Mouse (Mus musculus): Measurements from ENCODE around the gene 2610318N02Rik. TPM values are rescaled to one million over a fixed set of nuclear protein-coding genes. Genes with fewer than 3 reads are reported as not detected.
A peak's percentile ranks its signal among the peaks of the same experiment; 100 is the strongest.

Gene 2610318N02Rik
- polyA plus RNA-seq, 1 experiment from 2014 or later: 28.1 TPM

DNA sequence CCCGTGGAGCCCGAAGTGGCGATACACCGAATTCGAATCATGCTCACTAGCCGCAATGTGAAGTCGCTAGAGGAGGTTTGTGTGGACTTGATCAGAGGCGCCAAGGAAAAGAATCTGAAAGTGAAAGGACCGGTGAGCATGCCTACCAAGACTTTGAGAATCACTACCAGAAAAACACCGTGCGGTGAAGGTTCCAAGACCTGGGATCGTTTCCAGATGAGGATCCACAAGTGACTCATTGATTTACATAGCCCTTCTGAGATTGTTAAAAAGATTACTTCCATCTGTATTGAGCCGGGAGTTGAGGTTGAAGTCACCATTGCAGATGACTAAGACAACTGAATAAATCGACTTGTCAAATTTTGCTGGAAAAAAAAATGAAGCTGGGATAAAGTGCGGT, 12.4 kb upstream of the 2610318N02Rik start:
- ATAC-seq (ENCODE audit: insufficient number of reproducible peaks, low FRiP score): no peak
- Histone ChIP-seq H3K27me3 (replicated peaks) (no peaks in the 10 kb centered on the region), H3K4me1 (replicated peaks) (peaks cover 6% of the 10 kb centered on the region), H3K27ac (ENCODE audit: poor library complexity, severe bottlenecking) (no peak overlapping the region), H3K36me3 (no peaks in the 10 kb centered on the region), H3K4me3 (no peak overlapping the region), H3K4me2 (no peak overlapping the region), H3K9ac (no peak overlapping the region), H3K9me3 (replicated peaks) (no peaks in the 10 kb centered on the region)
- WGBS: 79% methylated on average over 15 of the region's 15 CpGs

DNA sequence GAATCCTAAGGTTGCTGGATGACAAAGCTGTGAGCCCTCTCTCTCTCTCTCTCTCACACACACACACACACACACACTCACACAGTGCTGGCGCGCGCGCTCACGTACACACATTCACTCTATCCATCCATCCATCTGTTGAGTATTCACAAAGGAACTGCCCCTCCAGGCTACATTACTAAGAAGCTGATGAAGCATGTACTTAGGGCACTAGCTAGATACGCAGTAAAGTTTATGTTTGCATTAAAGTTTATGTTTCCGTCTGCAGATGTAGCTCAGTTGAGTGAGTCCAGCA, 7.9 kb upstream of the 2610318N02Rik start:
- peak overlapping the region; percentile 73 for H3K4me3 ChIP-seq
- H3K9me3 ChIP-seq (replicated peaks): no peaks in the 10 kb centered on the region
- peak overlapping the region; percentile 93 for H3K4me2 ChIP-seq
- no peak overlapping the region for H3K27ac ChIP-seq (ENCODE audit: poor library complexity, severe bottlenecking)
- peaks cover 15% of the 10 kb centered on the region for H3K4me1 ChIP-seq (replicated peaks)
- ATAC-seq (ENCODE audit: insufficient number of reproducible peaks, low FRiP score): no peak
- WGBS: 47% methylated on average over 7 of the region's 7 CpGs
- H3K36me3 ChIP-seq: no peaks in the 10 kb centered on the region
- H3K27me3 ChIP-seq (replicated peaks): no peaks in the 10 kb centered on the region
- peak overlapping the region; percentile 75 for H3K9ac ChIP-seq

DNA sequence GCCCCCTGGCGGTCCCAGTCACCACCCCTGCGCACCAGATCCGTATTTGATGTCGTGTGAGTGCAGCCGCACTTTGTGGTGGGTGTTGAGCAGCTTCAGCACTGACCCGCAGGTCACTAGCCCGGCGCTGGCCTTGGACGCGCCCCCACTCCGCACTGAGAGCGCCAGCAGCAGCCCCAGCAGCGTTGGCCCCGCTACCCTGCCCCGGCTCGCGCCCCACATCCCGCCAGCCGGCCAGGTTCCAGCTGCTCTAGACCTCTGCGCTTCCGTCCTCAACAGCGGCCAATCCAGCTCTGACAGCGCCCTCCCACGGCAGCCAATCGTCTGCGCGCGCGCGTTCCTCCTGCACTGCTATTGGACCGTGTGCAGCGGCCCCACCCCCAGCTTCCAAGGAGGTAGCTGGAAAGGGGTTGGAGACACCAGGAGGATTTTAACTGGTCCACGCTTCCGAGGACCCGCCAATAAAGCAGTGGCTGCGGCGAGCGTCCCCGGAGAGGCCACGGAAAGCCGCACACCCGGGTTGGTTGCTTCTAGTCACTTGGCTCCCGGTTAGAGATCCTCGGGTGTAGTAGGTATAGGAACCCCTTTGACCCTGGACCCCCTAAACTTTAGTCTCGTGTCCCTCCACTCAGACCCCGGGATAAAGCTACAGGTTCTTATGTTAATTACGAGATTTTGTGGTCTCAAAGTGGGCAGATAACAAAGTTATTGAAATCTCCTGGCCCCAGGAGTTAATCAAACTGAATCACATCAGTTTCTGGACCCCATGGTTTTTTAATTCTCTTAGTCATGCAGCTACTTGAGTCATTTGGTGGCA, 7.3 kb upstream of the 2610318N02Rik start, which contains the start of gene Sdf2l1:
Sdf2l1 (minus strand) TSS at position 295 of the 817 bp plus-strand sequence.
- peaks cover 15% of the 10 kb centered on the region for H3K4me1 ChIP-seq (replicated peaks)
- ATAC-seq (ENCODE audit: insufficient number of reproducible peaks, low FRiP score): peak; percentile 97
- WGBS: under 1% methylated on average over 47 of the region's 47 CpGs
- peak within 1 kb of the TSS; percentile 30; the same call in 1 of the 2 replicates for H3K27ac ChIP-seq (ENCODE audit: poor library complexity, severe bottlenecking)
- H3K27me3 ChIP-seq (replicated peaks): no peaks in the 10 kb centered on the region
- H3K4me2 ChIP-seq: peak within 1 kb of the TSS; percentile 93
- H3K9me3 ChIP-seq (replicated peaks): no peaks in the 10 kb centered on the region
- H3K4me3 ChIP-seq: peak within 1 kb of the TSS; percentile 73
- peak within 1 kb of the TSS; percentile 75 for H3K9ac ChIP-seq
- H3K36me3 ChIP-seq: no peaks in the 10 kb centered on the region

- Histone ChIP-seq H3K4me2 (peak overlapping the region; percentile 93), H3K27ac (ENCODE audit: poor library complexity, severe bottlenecking) (peak overlapping the region; percentile 30; the same call in 1 of the 2 replicates), H3K4me3 (peak overlapping the region; percentile 73), H3K27me3 (replicated peaks) (no peaks in the 10 kb centered on the region), H3K4me1 (replicated peaks) (peaks cover 15% of the 10 kb centered on the region), H3K9me3 (replicated peaks) (no peaks in the 10 kb centered on the region), H3K9ac (peak overlapping the region; percentile 75), H3K36me3 (no peaks in the 10 kb centered on the region)
- ATAC-seq (ENCODE audit: insufficient number of reproducible peaks, low FRiP score): no peak
- WGBS: 3% methylated on average over 43 of the region's 43 CpGs
Observed at GRCm38 (mm10) chr16:17131191-17132088, 6.5 kb upstream of the 2610318N02Rik start.

GRCm38 (mm10) chr16:17127292-17127691, 2.3 kb upstream of the 2610318N02Rik start:
- Histone ChIP-seq H3K4me1 (replicated peaks) (peaks cover 29% of the 10 kb centered on the region), H3K9me3 (replicated peaks) (no peaks in the 10 kb centered on the region), H3K27ac (ENCODE audit: poor library complexity, severe bottlenecking) (no peak overlapping the region), H3K4me2 (no peak overlapping the region), H3K9ac (no peak overlapping the region), H3K36me3 (peaks cover 9% of the 10 kb centered on the region), H3K4me3 (no peak overlapping the region), H3K27me3 (replicated peaks) (no peaks in the 10 kb centered on the region)
- 100% methylated on average over 1 of the region's 1 CpGs for WGBS
- ATAC-seq (ENCODE audit: insufficient number of reproducible peaks, low FRiP score): no peak

GRCm38 (mm10) chr16:17124119-17124870, 672 bp downstream of the 2610318N02Rik start:
- Histone ChIP-seq H3K36me3 (peaks cover 35% of the 10 kb centered on the region), H3K4me3 (peak overlapping the region; percentile 64), H3K4me1 (replicated peaks) (peaks cover 20% of the 10 kb centered on the region), H3K4me2 (peak overlapping the region; percentile 87), H3K27ac (ENCODE audit: poor library complexity, severe bottlenecking) (peak overlapping the region; percentile 49), H3K27me3 (replicated peaks) (no peaks in the 10 kb centered on the region), H3K9me3 (replicated peaks) (no peaks in the 10 kb centered on the region), H3K9ac (peak overlapping the region; percentile 76)
- 4% methylated on average over 22 of the region's 22 CpGs for WGBS
- ATAC-seq (ENCODE audit: insufficient number of reproducible peaks, low FRiP score): peak; percentile 63

DNA sequence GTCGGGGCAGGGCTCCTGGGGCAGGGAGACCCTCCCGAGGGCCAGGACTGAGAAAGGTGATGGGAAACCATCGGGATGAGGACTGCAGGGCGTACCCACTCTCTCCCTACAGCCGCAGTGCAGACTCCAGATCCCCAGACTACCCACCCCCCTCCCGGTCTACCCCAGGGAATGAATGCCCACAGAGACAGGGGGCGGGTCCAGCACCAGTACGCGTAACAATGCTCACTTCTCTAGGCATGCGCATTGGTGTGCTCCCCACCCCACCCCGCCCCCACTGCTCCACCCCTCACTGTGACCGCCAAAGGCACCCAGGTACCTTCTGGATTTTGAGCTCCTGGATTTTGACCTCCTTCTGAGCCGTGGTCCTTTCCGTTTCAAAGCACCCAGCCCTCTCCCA, 3.4 kb downstream of the 2610318N02Rik start:
- no peak overlapping the region for H3K4me2 ChIP-seq
- H3K4me3 ChIP-seq: no peak overlapping the region
- H3K9me3 ChIP-seq (replicated peaks): no peaks in the 10 kb centered on the region
- H3K27ac ChIP-seq (ENCODE audit: poor library complexity, severe bottlenecking): no peak overlapping the region
- no peaks in the 10 kb centered on the region for H3K27me3 ChIP-seq (replicated peaks)
- whole genome bisulfite sequencing: 73% methylated on average over 14 of the region's 14 CpGs
- H3K4me1 ChIP-seq (replicated peaks): peaks cover 20% of the 10 kb centered on the region
- H3K36me3 ChIP-seq: peaks cover 42% of the 10 kb centered on the region
- no peak overlapping the region for H3K9ac ChIP-seq
- ATAC-seq (ENCODE audit: insufficient number of reproducible peaks, low FRiP score): no peak

DNA sequence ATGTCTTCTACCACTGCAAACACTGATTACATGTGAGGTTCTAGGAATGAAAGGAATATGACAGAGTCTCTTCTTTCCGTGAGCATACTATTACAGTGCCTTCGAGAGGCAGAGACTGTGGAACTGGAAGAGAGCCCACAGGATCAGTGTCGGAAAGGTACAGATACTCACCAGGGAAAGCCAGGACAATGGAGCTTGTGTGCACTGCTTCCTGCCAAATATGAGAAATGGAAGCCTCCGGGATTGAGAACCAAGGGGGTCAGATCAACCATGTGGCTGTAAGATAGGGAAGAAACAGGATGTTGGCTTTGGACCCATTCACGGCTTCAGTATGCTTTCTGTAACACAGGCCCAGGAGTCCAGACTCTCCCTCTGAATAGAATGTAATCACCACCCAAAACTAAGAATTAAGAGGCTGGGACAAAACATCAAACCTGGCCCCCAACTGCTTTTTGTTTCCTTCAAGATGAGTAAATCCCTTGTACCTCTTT, 7.6 kb downstream of the 2610318N02Rik start:
- WGBS: 70% methylated on average over 5 of the region's 5 CpGs
- H3K36me3 ChIP-seq: peaks cover 65% of the 10 kb centered on the region
- H3K4me2 ChIP-seq: no peak overlapping the region
- no peaks in the 10 kb centered on the region for H3K27me3 ChIP-seq (replicated peaks)
- no peak overlapping the region for H3K4me3 ChIP-seq
- H3K9me3 ChIP-seq (replicated peaks): no peaks in the 10 kb centered on the region
- no peak overlapping the region for H3K9ac ChIP-seq
- peak; percentile 66; the same call in 1 of the 2 replicates for ATAC-seq (ENCODE audit: insufficient number of reproducible peaks, low FRiP score)
- H3K27ac ChIP-seq (ENCODE audit: poor library complexity, severe bottlenecking): peak overlapping the region; percentile 78
- no peaks in the 10 kb centered on the region for H3K4me1 ChIP-seq (replicated peaks)

- 8% methylated on average over 38 of the region's 38 CpGs for WGBS
- peak; percentile 78 for ATAC-seq (ENCODE audit: insufficient number of reproducible peaks, low FRiP score)
- Histone ChIP-seq H3K4me3 (peak within 1 kb of the TSS; percentile 74), H3K27ac (ENCODE audit: poor library complexity, severe bottlenecking) (peak within 1 kb of the TSS; percentile 68; the same call in 1 of the 2 replicates), H3K4me2 (peak within 1 kb of the TSS; percentile 66), H3K27me3 (replicated peaks) (no peaks in the 10 kb centered on the region), H3K36me3 (peaks cover 47% of the 10 kb centered on the region), H3K9ac (peak within 1 kb of the TSS; percentile 84), H3K9me3 (replicated peaks) (no peaks in the 10 kb centered on the region), H3K4me1 (replicated peaks) (peaks cover 11% of the 10 kb centered on the region)
Observed at GRCm38 (mm10) chr16:17110771-17111743, 13.9 kb downstream of the 2610318N02Rik start, which contains the start of gene Ppil2. Gene Ppil2, minus strand, starts transcription at chr16:17111257.

DNA sequence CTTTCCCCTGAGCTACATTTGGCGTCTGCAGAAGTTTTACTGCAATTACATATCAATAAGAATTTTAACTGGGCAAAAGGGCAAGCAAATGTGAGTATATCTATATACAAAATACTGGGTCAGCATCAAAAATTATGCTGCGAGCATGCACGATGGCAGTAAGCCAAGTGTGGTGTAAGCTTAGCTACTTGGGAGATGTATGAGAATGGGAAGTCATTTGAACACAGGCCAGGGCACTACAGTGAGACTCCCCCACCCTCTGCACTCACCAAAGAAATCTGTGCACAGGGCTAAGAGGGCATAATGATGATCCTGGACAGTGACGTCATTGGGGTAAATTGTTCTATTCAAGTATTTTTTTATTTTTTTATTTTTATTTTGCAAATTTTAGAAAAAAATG, 20.4 kb downstream of the 2610318N02Rik start:
- 88% methylated on average over 4 of the region's 4 CpGs for WGBS
- H3K27ac ChIP-seq (ENCODE audit: poor library complexity, severe bottlenecking): no peak overlapping the region
- H3K27me3 ChIP-seq (replicated peaks): no peaks in the 10 kb centered on the region
- no peak overlapping the region for H3K4me2 ChIP-seq
- no peak for ATAC-seq (ENCODE audit: insufficient number of reproducible peaks, low FRiP score)
- peaks cover 80% of the 10 kb centered on the region for H3K36me3 ChIP-seq
- H3K4me3 ChIP-seq: no peak overlapping the region
- no peaks in the 10 kb centered on the region for H3K9me3 ChIP-seq (replicated peaks)
- peaks cover 11% of the 10 kb centered on the region for H3K4me1 ChIP-seq (replicated peaks)
- no peak overlapping the region for H3K9ac ChIP-seq

Data from heart, embryonic 12.5 days (tissue).